Mouse (Mus musculus): ENCODE data around the gene Thrb. TPM values are rescaled to one million over a fixed set of nuclear protein-coding genes. Genes with fewer than 3 reads are reported as not detected.

The Thrb gene
- polyA plus RNA-seq (2012; fragmentation: generic; extraction: Trizol) = 0.05 TPM

DNA sequence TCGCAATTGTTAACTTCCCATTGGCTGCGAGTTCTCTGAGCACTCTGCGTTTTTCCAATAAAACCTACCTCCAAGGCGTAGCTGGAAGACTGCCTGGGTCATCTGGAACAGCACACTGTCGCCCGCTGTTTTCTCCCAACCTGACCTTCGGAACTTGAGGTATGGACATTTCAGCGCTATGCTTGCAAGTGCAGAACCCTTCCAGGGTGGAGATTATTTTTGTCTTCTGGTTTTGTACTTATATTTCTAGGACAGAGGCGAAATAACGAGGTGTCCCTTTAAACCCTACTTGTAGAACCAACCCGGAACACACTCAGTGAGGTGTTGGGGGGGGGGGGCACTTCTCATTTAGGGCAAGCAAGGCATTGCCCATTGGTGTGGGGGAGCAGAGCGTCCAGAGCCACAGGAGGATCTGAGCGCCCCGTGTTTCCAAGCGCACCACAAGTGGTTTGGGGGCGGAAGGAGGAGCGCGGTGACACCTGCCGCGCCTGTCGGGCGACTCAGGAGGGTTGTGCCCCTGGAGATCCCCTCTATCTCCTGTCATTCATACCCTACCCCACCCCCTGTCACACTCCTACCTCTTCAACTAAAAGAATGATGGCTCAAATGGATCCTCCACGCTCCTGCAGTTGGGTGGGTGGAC lies at the start of gene Thrb:
TSS of gene Thrb (plus strand) at position 576 of the 643 bp plus-strand sequence.
- H3K4me3 ChIP-seq = no peak within 1 kb of the TSS
- H3ac ChIP-seq (ENCODE audit: control insufficient read depth, insufficient read length) = no peak within 1 kb of the TSS

DNA sequence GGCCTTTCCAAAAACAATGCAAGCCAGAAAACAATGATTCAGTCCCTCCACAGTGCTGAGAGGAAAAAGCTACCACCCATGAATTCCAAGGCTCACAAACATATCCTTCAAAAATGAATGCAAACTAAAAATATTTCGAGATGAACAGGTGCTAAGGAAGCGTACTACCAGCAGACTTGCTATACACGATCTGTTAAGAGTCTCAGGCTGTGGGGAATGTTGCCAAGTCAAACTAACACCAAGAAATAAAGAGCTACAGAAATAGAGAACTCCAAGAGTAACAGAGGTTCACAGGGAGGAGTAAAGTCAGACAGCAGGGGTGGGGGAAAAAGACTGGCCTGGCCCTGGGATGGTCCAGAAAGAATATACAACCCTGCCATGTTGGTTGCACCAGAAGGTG lies 38.4 kb upstream of the Thrb start:
- Histone ChIP-seq H3K79me2 (ENCODE audit: control insufficient read depth, insufficient read depth) (no peaks in the 10 kb centered on the region), H3K4me3 (no peak overlapping the region), H3K36me3 (ENCODE audit: control insufficient read depth, insufficient read depth) (no peaks in the 10 kb centered on the region), H3K4me2 (ENCODE audit: low read depth) (no peak overlapping the region), H3ac (ENCODE audit: control insufficient read depth, insufficient read length) (no peak overlapping the region), H3K27me3 (ENCODE audit: control insufficient read depth, insufficient read depth, insufficient read length) (no peaks in the 10 kb centered on the region)
- TF ChIP-seq MAX (IDR thresholded peaks at IDR 0.05; ENCODE audit: low read depth) (no peak), REST (IDR thresholded peaks at IDR 0.05; ENCODE audit: insufficient read depth, insufficient read length) (no peak), E2F4 (IDR thresholded peaks at IDR 0.05; ENCODE audit: insufficient read depth) (no peak), TCF12 (IDR thresholded peaks at IDR 0.05; ENCODE audit: insufficient read depth, poor library complexity, severe bottlenecking) (no peak), SRF (IDR thresholded peaks at IDR 0.05; ENCODE audit: control insufficient read depth, insufficient read length, low read depth) (no peak), MYOD1 (IDR thresholded peaks at IDR 0.05; ENCODE audit: control insufficient read depth in 1 of 3, insufficient read length in 2 of 3, low read depth in 2 of 3) (no peak), POLR2A (IDR thresholded peaks at IDR 0.05; ENCODE audit: insufficient read length, low read depth) (no peak), TCF3 (IDR thresholded peaks at IDR 0.05; ENCODE audit: insufficient read length, low read depth) (no peak), USF1 (IDR thresholded peaks at IDR 0.05; ENCODE audit: low read depth) (no peak), CEBPB (IDR thresholded peaks at IDR 0.05; ENCODE audit: insufficient read depth, poor library complexity, severe bottlenecking) (no peak), POLR2AphosphoS2 (IDR thresholded peaks at IDR 0.05; ENCODE audit: insufficient read length, low read depth) (no peak), MYOG (IDR thresholded peaks at IDR 0.05; ENCODE audit: control insufficient read depth in 1 of 3, insufficient read depth in 1 of 3, insufficient read length in 2 of 3, low read depth in 2 of 3) (no peak)

More for the DNA sequence above, at the start of gene Thrb:
- Histone ChIP-seq H3K27me3 (ENCODE audit: control insufficient read depth, insufficient read depth, insufficient read length) (peaks cover 20% of the 10 kb centered on the region), H3K36me3 (ENCODE audit: control insufficient read depth, insufficient read depth) (no peaks in the 10 kb centered on the region), H3K79me2 (ENCODE audit: control insufficient read depth, insufficient read depth) (no peaks in the 10 kb centered on the region), H3K4me2 (ENCODE audit: low read depth) (peak within 1 kb of the TSS; percentile 48)
- TF ChIP-seq E2F4 (IDR thresholded peaks at IDR 0.05; ENCODE audit: insufficient read depth) = no peak
- TF ChIP-seq MAX (IDR thresholded peaks at IDR 0.05; ENCODE audit: low read depth) = no peak
- no peak for TF ChIP-seq POLR2AphosphoS2 (IDR thresholded peaks at IDR 0.05; ENCODE audit: insufficient read length, low read depth)
- no peak for TF ChIP-seq SRF (IDR thresholded peaks at IDR 0.05; ENCODE audit: control insufficient read depth, insufficient read length, low read depth)
- TF ChIP-seq USF1 (IDR thresholded peaks at IDR 0.05; ENCODE audit: low read depth) = no peak
- TF ChIP-seq MYOD1 (IDR thresholded peaks at IDR 0.05; ENCODE audit: control insufficient read depth in 1 of 3, insufficient read length in 2 of 3, low read depth in 2 of 3) = no peak

DNA sequence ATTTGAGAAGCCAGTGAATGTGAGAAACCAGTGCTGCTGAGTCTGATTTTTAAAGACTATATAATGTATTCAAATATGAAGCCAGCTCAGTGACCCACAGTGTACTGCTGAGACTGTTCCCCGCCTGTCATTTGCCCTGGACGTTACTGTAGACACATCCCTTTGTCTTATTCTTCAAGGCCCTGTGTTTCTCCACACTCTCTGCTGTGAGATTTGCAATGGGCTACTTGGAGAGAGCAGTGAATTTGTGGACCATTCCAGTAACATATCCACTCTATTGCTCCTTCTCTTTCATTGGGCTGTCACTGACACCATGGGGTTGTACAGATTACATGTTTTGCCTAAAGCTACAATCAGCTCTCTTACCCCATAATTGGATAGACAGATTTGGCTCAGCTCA lies 36.1 kb upstream of the Thrb start:
- Histone ChIP-seq H3K4me3 (no peak overlapping the region), H3K79me2 (ENCODE audit: control insufficient read depth, insufficient read depth) (no peaks in the 10 kb centered on the region), H3ac (ENCODE audit: control insufficient read depth, insufficient read length) (no peak overlapping the region), H3K4me2 (ENCODE audit: low read depth) (no peak overlapping the region), H3K27me3 (ENCODE audit: control insufficient read depth, insufficient read depth, insufficient read length) (no peaks in the 10 kb centered on the region), H3K36me3 (ENCODE audit: control insufficient read depth, insufficient read depth) (no peaks in the 10 kb centered on the region)
- TF ChIP-seq CEBPB (IDR thresholded peaks at IDR 0.05; ENCODE audit: insufficient read depth, poor library complexity, severe bottlenecking) = no peak
- TF ChIP-seq E2F4 (IDR thresholded peaks at IDR 0.05; ENCODE audit: insufficient read depth) = no peak
- no peak for TF ChIP-seq MYOG (IDR thresholded peaks at IDR 0.05; ENCODE audit: control insufficient read depth in 1 of 3, insufficient read depth in 1 of 3, insufficient read length in 2 of 3, low read depth in 2 of 3)
- TF ChIP-seq POLR2A (IDR thresholded peaks at IDR 0.05; ENCODE audit: insufficient read length, low read depth) = no peak
- TF ChIP-seq MYOD1 (IDR thresholded peaks at IDR 0.05; ENCODE audit: control insufficient read depth in 1 of 3, insufficient read length in 2 of 3, low read depth in 2 of 3) = no peak
- TF ChIP-seq TCF3 (IDR thresholded peaks at IDR 0.05; ENCODE audit: insufficient read length, low read depth) = no peak
- TF ChIP-seq MAX (IDR thresholded peaks at IDR 0.05; ENCODE audit: low read depth) = no peak
- no peak for TF ChIP-seq SRF (IDR thresholded peaks at IDR 0.05; ENCODE audit: control insufficient read depth, insufficient read length, low read depth)
- no peak for TF ChIP-seq POLR2AphosphoS2 (IDR thresholded peaks at IDR 0.05; ENCODE audit: insufficient read length, low read depth)
- no peak for TF ChIP-seq REST (IDR thresholded peaks at IDR 0.05; ENCODE audit: insufficient read depth, insufficient read length)
- TF ChIP-seq USF1 (IDR thresholded peaks at IDR 0.05; ENCODE audit: low read depth) = no peak
- TF ChIP-seq TCF12 (IDR thresholded peaks at IDR 0.05; ENCODE audit: insufficient read depth, poor library complexity, severe bottlenecking) = no peak

DNA sequence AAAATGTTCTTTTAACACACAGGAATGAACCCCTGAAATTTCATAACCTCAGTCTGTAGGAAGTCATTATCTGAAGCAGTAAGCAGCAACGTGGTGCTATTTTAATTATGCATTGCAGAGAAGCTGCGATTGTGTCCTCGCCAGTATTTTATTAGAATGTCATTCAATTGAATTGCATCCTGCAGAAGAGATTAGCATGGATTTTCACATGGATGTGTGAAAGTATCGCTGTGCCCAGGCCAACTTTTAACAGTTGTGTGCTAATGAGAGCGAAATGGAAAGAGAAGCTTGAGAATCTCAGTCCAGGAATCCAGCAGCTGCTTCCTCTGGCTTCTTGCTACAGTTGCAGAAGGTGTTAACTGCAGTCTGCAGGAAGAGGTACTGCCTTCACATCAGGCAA lies 30.8 kb upstream of the Thrb start:
- H3K36me3 ChIP-seq (ENCODE audit: control insufficient read depth, insufficient read depth) = no peaks in the 10 kb centered on the region
- TF ChIP-seq MYOG (IDR thresholded peaks at IDR 0.05; ENCODE audit: control insufficient read depth in 1 of 3, insufficient read depth in 1 of 3, insufficient read length in 2 of 3, low read depth in 2 of 3) = no peak
- TF ChIP-seq MAX (IDR thresholded peaks at IDR 0.05; ENCODE audit: low read depth) = no peak
- TF ChIP-seq CEBPB (IDR thresholded peaks at IDR 0.05; ENCODE audit: insufficient read depth, poor library complexity, severe bottlenecking) = no peak
- no peaks in the 10 kb centered on the region for H3K27me3 ChIP-seq (ENCODE audit: control insufficient read depth, insufficient read depth, insufficient read length)
- no peaks in the 10 kb centered on the region for H3K79me2 ChIP-seq (ENCODE audit: control insufficient read depth, insufficient read depth)
- no peak overlapping the region for H3ac ChIP-seq (ENCODE audit: control insufficient read depth, insufficient read length)
- H3K4me2 ChIP-seq (ENCODE audit: low read depth) = no peak overlapping the region
- no peak overlapping the region for H3K4me3 ChIP-seq

DNA sequence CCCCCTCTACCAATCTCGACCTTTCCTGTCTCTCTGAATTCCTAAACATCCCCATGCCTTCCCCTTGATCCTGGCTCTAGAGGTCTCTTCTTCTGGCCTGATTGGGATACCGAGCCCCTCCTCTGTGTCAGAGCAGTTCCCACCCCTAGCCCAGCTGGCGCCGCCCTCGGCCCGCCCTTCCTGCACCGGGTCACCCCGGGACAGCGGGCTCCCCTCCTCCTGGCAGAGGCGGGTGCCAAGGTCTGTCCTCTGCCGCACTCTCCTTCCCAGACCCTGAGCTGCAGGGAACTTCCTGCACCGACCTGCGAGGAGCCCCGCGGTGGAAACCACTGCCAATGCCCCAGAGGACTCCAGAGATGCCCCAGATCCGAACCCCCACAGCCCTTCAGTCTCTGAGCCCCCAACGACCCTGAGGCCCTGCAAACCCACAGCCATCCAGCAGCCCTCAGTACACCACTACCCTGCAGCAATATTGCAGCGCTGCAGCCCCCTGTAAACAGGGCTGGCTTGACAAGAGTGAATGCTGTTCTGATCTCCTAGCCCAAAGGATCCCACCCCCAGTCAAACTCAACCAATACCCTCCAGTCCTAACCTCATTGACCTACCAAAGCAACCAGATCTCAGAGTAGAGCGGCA lies 27.1 kb upstream of the Thrb start:
- Histone ChIP-seq H3K79me2 (ENCODE audit: control insufficient read depth, insufficient read depth) (no peaks in the 10 kb centered on the region), H3ac (ENCODE audit: control insufficient read depth, insufficient read length) (no peak overlapping the region), H3K4me3 (no peak overlapping the region), H3K27me3 (ENCODE audit: control insufficient read depth, insufficient read depth, insufficient read length) (no peaks in the 10 kb centered on the region), H3K36me3 (ENCODE audit: control insufficient read depth, insufficient read depth) (no peaks in the 10 kb centered on the region), H3K4me2 (ENCODE audit: low read depth) (no peak overlapping the region)
- TF ChIP-seq MYOD1 (IDR thresholded peaks at IDR 0.05; ENCODE audit: control insufficient read depth in 1 of 3, insufficient read length in 2 of 3, low read depth in 2 of 3) (no peak), TCF12 (IDR thresholded peaks at IDR 0.05; ENCODE audit: insufficient read depth, poor library complexity, severe bottlenecking) (no peak), POLR2AphosphoS2 (IDR thresholded peaks at IDR 0.05; ENCODE audit: insufficient read length, low read depth) (no peak), USF1 (IDR thresholded peaks at IDR 0.05; ENCODE audit: low read depth) (no peak), E2F4 (IDR thresholded peaks at IDR 0.05; ENCODE audit: insufficient read depth) (no peak), CEBPB (IDR thresholded peaks at IDR 0.05; ENCODE audit: insufficient read depth, poor library complexity, severe bottlenecking) (no peak), REST (IDR thresholded peaks at IDR 0.05; ENCODE audit: insufficient read depth, insufficient read length) (no peak), MAX (IDR thresholded peaks at IDR 0.05; ENCODE audit: low read depth) (no peak), MYOG (IDR thresholded peaks at IDR 0.05; ENCODE audit: control insufficient read depth in 1 of 3, insufficient read depth in 1 of 3, insufficient read length in 2 of 3, low read depth in 2 of 3) (no peak), POLR2A (IDR thresholded peaks at IDR 0.05; ENCODE audit: insufficient read length, low read depth) (no peak)
